Mouse (Mus musculus) brain, embryonic 14.5 days (tissue): ENCODE results near the gene Ncor2.

Source experiments
- CTCF ChIP-seq: fragments of 200-500 bp; IDR thresholded peaks from 2 replicates; pipeline ENCODE4 v1.5.1; 2012; ENCODE audit warnings: inconsistent platforms, mild to moderate bottlenecking, moderate library complexity, borderline replicate concordance; ENCODE audit not compliant: insufficient read depth, insufficient read length; ENCODE audit errors: extremely low read depth
- POLR2A ChIP-seq: fragments of 200-500 bp; IDR thresholded peaks from 2 replicates; pipeline ENCODE4 v1.6.1; 2012; ENCODE audit warnings: mild to moderate bottlenecking, inconsistent platforms, borderline replicate concordance; ENCODE audit not compliant: poor library complexity, insufficient read depth, insufficient read length, severe bottlenecking; ENCODE audit errors: extremely low read depth

GRCm38 (mm10) chr5:125159293-125159692 is 19.7 kb downstream of the Ncor2 start:
- TF ChIP-seq CTCF: no peak
- TF ChIP-seq POLR2A: no peak
